Mouse (Mus musculus) CH12.LX (cell line): ENCODE data around the gene Usp36.
"Not testable (repeated sequence)": the region's sequence is repeated elsewhere in the genome, so short reads cannot be mapped to it uniquely, and the experiment has no call there.

Experiments used
- CTCF ChIP-seq, 2 experiments: IDR thresholded peaks in 1 of 2; conservative IDR thresholded peaks in 1 of 2; 2 replicates each; pipeline ENCODE4 v1.5.1; 2011 to 2012; ENCODE audit warnings: low read depth in 2 of 2, low read length in 2 of 2, improper control_type of control experiment in 1 of 2, inconsistent platforms in 1 of 2, mild to moderate bottlenecking in 1 of 2, moderate library complexity in 1 of 2
- ELF1 ChIP-seq: IDR thresholded peaks from 2 replicates; pipeline ENCODE4 v1.6.1; 2014; ENCODE audit warnings: low read depth, mild to moderate bottlenecking, inconsistent platforms, low read length, improper control_type of control experiment
- JUND ChIP-seq: conservative IDR thresholded peaks from 2 replicates; pipeline ENCODE4 v1.6.1; 2011; ENCODE audit warnings: low read depth, low read length, improper control_type of control experiment
- MYC ChIP-seq: IDR thresholded peaks from 2 replicates; pipeline ENCODE4 v1.6.1; 2011; ENCODE audit warnings: low read depth, mild to moderate bottlenecking, improper control_type of control experiment, low read length
- POLR2A ChIP-seq: IDR thresholded peaks from 2 replicates; pipeline ENCODE4 v1.6.1; 2011; ENCODE audit warnings: low read depth, mild to moderate bottlenecking, improper control_type of control experiment, low read length
- SMC3 ChIP-seq: IDR thresholded peaks from 2 replicates; pipeline ENCODE4 v1.6.1; 2011; ENCODE audit warnings: low read depth, low read length, improper control_type of control experiment
- TCF12 ChIP-seq: IDR thresholded peaks from 2 replicates; pipeline ENCODE4 v1.6.1; 2014; ENCODE audit warnings: low read depth, mild to moderate bottlenecking, inconsistent platforms, low read length, improper control_type of control experiment

- TF ChIP-seq SMC3; JUND; CTCF (conservative IDR thresholded peaks at IDR 0.05 in 1 of 2, IDR thresholded peaks at IDR 0.05 in 1 of 2; ENCODE audit: low read depth in 2 of 2, low read length in 2 of 2); POLR2A; TCF12; MYC; ELF1: not testable (repeated sequence)
Observed at GRCm38 (mm10) chr11:118307962-118308361, 17.9 kb upstream of the Usp36 start.
